Mouse (Mus musculus) cerebellum, adult 8-10 months (tissue): ENCODE results near the gene Chmp4b.

Experiments
- DNase-seq: peaks from one replicate; pipeline ENCODE4 v3.0.0; 2022

Gene Chmp4b

GRCm38 (mm10) chr2:154684901-154685470 is 33.5 kb downstream of the Chmp4b start:
- no peak for DNase-seq

- no peak for DNase-seq
Observed at GRCm38 (mm10) chr2:154685772-154686171, 34.3 kb downstream of the Chmp4b start.

DNA sequence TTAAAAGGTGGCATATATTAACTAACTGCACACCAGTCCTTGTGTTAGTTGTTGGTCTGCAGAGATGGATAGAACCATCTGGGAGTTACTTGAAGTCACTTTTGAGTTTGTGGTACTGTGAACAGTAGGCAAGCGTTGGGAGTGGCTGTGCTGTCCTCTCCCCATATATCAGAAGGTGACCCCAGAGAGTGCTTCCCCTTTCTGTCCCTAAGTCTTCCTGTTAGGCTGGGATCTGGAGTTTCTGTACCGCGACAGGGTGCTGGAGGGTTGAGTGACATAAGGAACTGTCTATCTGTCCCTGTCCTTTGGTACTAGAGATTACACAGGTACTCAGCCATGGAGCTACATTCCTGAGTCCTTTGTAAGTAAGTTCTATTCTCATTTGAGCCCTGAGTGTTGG is 35.3 kb downstream of the Chmp4b start:
- DNase-seq = no peak

DNA sequence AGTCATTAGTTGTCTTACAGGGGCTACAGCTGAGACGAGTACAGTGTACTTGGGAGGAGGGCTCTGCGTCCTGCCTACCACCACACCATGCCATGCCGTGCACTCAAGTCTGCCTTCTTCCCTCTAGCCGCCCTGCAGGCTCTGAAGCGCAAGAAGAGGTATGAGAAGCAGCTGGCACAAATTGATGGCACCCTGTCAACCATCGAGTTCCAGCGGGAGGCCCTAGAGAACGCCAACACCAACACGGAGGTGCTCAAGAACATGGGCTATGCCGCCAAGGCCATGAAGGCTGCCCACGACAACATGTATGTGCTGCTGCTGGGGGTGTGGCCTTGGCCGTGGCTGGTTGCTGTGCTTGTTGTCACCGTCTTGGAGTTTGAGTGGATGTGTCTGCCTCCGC is 37.9 kb downstream of the Chmp4b start:
- DNase-seq = no peak

GRCm38 (mm10) chr2:154690959-154691358 is 39.5 kb downstream of the Chmp4b start:
- peak; percentile 54 for DNase-seq

- no peak for DNase-seq
Observed at GRCm38 (mm10) chr2:154693186-154693940, 41.9 kb downstream of the Chmp4b start.

- no peak for DNase-seq
Observed at GRCm38 (mm10) chr2:154693941-154694256, 42.4 kb downstream of the Chmp4b start.

GRCm38 (mm10) chr2:154695690-154696089 is 44.2 kb downstream of the Chmp4b start:
- no peak for DNase-seq

GRCm38 (mm10) chr2:154696660-154697059 is 45.2 kb downstream of the Chmp4b start:
- no peak for DNase-seq

DNA sequence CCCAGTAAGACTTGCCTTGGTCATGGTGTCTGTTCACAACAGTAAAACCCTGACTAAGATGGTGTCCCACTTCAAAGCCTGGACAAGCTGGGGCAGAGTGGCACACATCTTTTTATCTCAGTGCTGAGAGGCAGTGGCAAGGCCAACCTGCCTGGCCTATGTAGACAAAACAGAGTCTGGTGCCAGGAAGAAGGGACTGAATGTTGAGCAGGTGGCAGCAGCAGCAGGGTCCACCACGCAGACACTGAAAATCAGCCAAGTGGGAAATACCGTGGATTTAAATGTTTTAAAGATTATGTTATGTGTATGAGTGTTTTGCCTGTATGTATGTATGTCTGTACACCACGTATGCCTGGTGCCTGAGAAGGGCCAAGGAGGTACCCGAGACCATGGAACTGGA is 47.9 kb downstream of the Chmp4b start:
- DNase-seq = no peak

DNA sequence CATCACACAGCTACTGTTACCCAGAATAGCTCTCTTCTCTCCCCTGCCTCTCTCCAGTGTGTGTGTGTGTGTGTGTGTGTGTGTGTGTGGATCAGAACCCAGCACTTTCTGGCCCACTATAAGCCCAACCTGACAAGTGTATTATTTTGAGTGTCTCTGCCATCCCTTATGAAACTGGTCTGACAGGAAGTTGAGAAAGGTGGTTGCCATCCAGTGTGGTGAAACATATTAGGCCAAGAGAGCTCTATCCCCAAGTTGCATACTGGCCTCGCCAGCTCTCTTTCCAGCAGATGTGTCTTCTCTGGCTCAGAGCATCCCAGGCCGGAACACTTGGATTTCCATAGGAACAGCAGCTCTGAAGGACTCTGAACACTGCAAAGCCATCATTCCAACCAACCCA is 48.7 kb downstream of the Chmp4b start:
- no peak for DNase-seq

GRCm38 (mm10) chr2:154702637-154703315 is 51.3 kb downstream of the Chmp4b start:
- DNase-seq = peak; percentile 76

- DNase-seq = peak; percentile 72
Observed at GRCm38 (mm10) chr2:154706526-154707280, 55.2 kb downstream of the Chmp4b start.

DNA sequence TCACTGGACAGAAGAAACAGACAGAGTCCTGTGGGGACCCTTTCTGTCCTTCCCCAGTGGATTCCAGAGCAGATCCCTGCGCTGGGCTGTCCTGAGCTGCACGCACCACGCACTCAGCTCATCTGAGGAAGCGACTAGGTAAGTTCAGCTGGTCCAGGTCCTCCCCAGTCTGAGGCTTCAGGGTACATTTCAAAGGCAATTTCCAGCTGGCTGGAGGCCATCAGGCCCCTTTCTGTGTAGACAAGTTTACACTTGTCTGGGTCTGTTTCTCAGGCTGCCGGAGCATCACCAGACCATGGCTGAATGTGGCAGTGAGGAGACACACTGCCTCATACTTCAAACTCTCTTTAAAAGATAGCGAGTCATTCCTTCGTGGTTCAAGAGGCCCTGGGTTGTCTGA is 55.8 kb downstream of the Chmp4b start:
- DNase-seq = no peak

GRCm38 (mm10) chr2:154707830-154708385 is 56.4 kb downstream of the Chmp4b start:
- DNase-seq = no peak

- peak; percentile 66 for DNase-seq
Observed at GRCm38 (mm10) chr2:154711701-154712100, 60.2 kb downstream of the Chmp4b start.

- peak; percentile 60 for DNase-seq
Observed at GRCm38 (mm10) chr2:154712271-154712677, 60.8 kb downstream of the Chmp4b start.

- DNase-seq = no peak
Observed at GRCm38 (mm10) chr2:154713083-154713482, 61.6 kb downstream of the Chmp4b start.

DNA sequence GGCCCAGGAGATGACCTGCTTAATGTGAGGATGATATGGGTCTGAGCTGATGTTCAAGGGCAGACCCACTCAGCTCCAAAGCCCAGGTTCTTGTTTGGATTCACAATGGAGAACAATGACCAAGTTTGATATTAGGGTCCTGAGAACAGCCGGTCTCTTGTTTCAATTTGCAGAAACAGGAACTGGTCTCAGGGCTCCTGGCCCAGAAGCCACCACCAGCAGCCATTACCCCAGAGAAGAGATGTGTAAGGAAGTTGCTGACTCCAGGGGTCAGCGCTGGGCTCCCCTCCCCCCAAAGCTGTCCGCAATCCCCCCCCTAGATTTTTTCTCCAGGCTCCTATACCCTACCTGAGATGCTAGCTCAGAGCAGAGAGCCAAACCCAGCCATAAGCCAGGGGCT is 62.5 kb downstream of the Chmp4b start:
- no peak for DNase-seq

DNA sequence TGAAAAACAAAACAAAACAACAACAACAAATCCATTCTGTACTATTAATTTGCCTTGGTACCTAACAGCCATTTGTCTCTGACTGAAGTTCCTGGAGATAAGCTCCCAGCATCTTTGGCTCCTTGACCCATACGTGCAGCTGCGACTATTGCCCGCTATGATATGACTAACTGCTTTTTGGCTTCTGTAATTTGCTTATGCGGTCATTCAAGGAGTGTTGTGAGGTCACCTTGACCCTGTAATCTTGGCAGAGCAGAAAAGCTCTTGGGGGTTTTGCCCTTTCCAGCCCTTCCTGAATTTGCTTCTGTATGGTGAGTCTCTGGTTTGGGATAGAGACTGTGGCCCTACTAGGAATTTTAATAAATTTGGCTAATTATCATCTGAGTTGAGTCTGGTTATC is 65.1 kb downstream of the Chmp4b start:
- DNase-seq = no peak

- peak; percentile 64 for DNase-seq
Observed at GRCm38 (mm10) chr2:154717081-154717480, 65.6 kb downstream of the Chmp4b start.

- no peak for DNase-seq
Observed at GRCm38 (mm10) chr2:154718855-154719556, 67.5 kb downstream of the Chmp4b start.

DNA sequence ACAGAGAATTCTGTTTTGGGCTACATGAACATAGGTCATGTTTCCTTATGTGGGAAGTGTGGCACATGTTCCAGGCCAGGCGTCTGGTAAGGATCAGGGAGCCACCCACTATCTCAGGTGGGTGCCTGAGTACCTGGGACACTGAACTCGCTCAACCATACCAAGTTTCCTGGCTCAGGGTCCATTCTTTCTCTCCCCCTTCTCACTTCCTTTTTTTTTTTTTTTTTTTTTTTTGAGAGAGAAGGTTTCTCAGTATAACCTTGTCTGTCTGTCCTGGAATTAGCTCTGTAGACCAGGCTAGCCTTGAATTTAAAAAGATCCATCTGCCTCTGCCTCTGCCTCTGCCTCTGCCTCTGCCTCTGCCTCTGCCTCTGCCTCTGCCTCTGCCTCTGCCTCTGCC is 68.8 kb downstream of the Chmp4b start:
- DNase-seq = no peak
